Mouse (Mus musculus): ENCODE data around the gene Lrrc30. TPM values are rescaled to one million over a fixed set of nuclear protein-coding genes. Genes with fewer than 3 reads are reported as not detected.

Lrrc30 gene
- polyA plus RNA-seq, 1 experiment from 2014 or later, result not detected

DNA sequence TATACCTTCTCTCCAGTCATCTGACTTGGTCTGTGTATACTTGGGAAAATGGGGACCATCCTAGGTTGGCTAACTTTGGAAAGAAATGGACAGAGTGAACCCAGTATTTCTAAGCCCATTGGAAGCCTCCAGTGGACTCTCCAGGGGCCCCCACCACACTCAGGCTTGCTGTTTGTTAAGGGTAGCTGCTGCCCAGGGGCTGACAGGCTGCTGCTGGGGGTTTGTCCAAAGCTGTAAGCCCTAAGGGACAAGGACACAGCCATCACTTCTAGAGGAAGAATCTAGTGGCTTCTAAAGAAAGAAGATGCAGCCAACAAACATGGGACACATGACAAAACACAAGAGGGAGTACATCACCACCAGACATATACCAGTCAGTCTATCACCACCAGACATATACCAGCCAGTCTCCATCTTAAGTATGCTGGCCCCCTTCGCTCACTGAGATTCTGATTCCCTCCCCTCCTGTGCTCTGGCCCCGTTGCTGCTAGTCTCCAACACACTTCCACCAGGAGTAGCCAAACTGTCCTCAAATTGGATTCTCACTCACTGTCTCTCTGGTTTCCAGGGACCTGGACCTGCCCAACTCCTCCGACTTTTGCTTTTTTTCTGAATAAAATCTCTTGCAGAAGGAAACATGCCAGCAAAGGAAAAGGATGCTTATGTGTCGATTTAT is 49.7 kb downstream of the Lrrc30 start:
- no peak overlapping the region for H3K27ac ChIP-seq
- no peak for ATAC-seq (replicated peaks; ENCODE audit: insufficient number of reproducible peaks, insufficient read depth, low FRiP score, low read depth)
- no peaks in the 10 kb centered on the region for H3K36me3 ChIP-seq
- 73% methylated on average over 4 of the region's 4 CpGs for WGBS
- H3K4me2 ChIP-seq, result no peak overlapping the region
- H3K27me3 ChIP-seq, result no peaks in the 10 kb centered on the region; the same call in 1 of the 2 replicates
- H3K4me3 ChIP-seq, result no peak overlapping the region
- H3K4me1 ChIP-seq (replicated peaks), result no peaks in the 10 kb centered on the region
- H3K9ac ChIP-seq, result no peak overlapping the region
- no peaks in the 10 kb centered on the region for H3K9me3 ChIP-seq (replicated peaks)

DNA sequence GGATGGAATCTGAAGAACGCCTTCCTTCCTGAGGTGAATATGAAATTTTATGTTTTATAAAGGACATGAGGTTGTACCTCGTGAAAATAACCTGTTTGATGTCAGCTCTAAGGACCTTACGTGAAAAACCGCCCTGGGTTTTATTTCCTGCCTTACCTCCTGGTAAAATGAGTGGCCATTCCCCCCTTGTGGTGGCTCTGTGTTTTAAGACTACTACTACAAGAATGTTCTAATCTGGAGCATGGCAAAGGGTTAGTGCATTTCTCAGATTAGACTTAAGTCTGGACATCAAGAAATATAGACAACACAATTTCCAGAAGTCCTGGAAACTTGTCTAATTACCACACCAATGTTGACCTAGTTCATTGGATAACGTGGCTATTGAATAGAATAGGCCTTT is 50.7 kb downstream of the Lrrc30 start:
- no peak overlapping the region for H3K9ac ChIP-seq
- H3K4me2 ChIP-seq, result no peak overlapping the region
- no peak overlapping the region for H3K27ac ChIP-seq
- H3K36me3 ChIP-seq, result no peaks in the 10 kb centered on the region
- no peaks in the 10 kb centered on the region; the same call in 1 of the 2 replicates for H3K27me3 ChIP-seq
- ATAC-seq (replicated peaks; ENCODE audit: insufficient number of reproducible peaks, insufficient read depth, low FRiP score, low read depth), result no peak
- H3K4me3 ChIP-seq, result no peak overlapping the region
- no peaks in the 10 kb centered on the region for H3K9me3 ChIP-seq (replicated peaks)
- no peaks in the 10 kb centered on the region for H3K4me1 ChIP-seq (replicated peaks)
- 71% methylated on average over 5 of the region's 5 CpGs for WGBS

Other genes starting within 250 kb of the Lrrc30 start
- gene Lama1, start 64.5 kb upstream of the Lrrc30 start, polyA plus RNA-seq (2015; fragmentation: Nextera tagmentation; extraction: Ambion mirVana), result 0.29 and 0.75 TPM in 2 replicates